Mouse (Mus musculus) lung, embryonic 16.5 days (tissue): Measurements from ENCODE around the gene Raly. TPM values are rescaled to one million over a fixed set of nuclear protein-coding genes. Genes with fewer than 3 reads are reported as not detected.

Experiments
- ATAC-seq: fragments of 200-750 bp; cut with Nextera tagmentation; 2 replicates; pipeline ENCODE4 v1.8.0; 2017; ENCODE audit warnings: low read depth, mild to moderate bottlenecking, moderate library complexity
- H3K27ac ChIP-seq: fragments of 300-500 bp; sonication (generic); 2 replicates; pipeline ENCODE4 v1.5.1; 2014; ENCODE audit warnings: mild to moderate bottlenecking, control low read depth, low read length
- H3K27me3 ChIP-seq: fragments of 300-500 bp; sonication (generic); 2 replicates; pipeline ENCODE4 v1.6.1; 2014; ENCODE audit warnings: low read depth, low read length, mixed read lengths; ENCODE audit not compliant: control insufficient read depth, insufficient read depth
- H3K36me3 ChIP-seq: fragments of 300-500 bp; sonication (generic); 2 replicates; pipeline ENCODE4 v1.6.1; 2014; ENCODE audit warnings: low read length; ENCODE audit not compliant: control insufficient read depth, insufficient read depth
- H3K4me1 ChIP-seq: fragments of 300-500 bp; sonication (generic); replicated peaks from 2 replicates; pipeline ENCODE4 v1.6.1; 2014; ENCODE audit warnings: low read length, mixed read lengths; ENCODE audit not compliant: control insufficient read depth, insufficient read depth
- H3K4me2 ChIP-seq: fragments of 300-500 bp; sonication (generic); 2 replicates; pipeline ENCODE4 v1.6.1; 2014; ENCODE audit warnings: low read depth, low read length, control low read depth
- H3K4me3 ChIP-seq: fragments of 300-500 bp; sonication (generic); 2 replicates; pipeline ENCODE4 v1.5.1; 2014; ENCODE audit warnings: mild to moderate bottlenecking, low read length, control low read depth
- H3K9ac ChIP-seq: fragments of 300-500 bp; sonication (generic); 2 replicates; pipeline ENCODE4 v1.6.1; 2014; ENCODE audit warnings: low read length, control low read depth
- H3K9me3 ChIP-seq: fragments of 300-500 bp; sonication (generic); 2 replicates; pipeline ENCODE4 v1.6.1; 2016; ENCODE audit warnings: low read length; ENCODE audit not compliant: control insufficient read depth
- WGBS: fragments of 180-500 bp; shearing (Covaris S2); extraction: QIAGEN DNeasy Blood & Tissue Kit; methylation state at CpG from one replicate; pipeline ENCODE4 v1.1.7; 2014; 5-methylcytosine and 5-hydroxymethylcytosine counted together
- polyA plus RNA-seq: library from polyadenylated mRNA; unstranded; fragments of >200 nt; fragmentation: Nextera tagmentation; extraction: Ambion mirVana; gene quantifications from 2 replicates; pipeline ENCODE4 v1.2.1, GENCODE M21; 2015

Raly gene
- polyA plus RNA-seq, 1 experiment from 2014 or later: 43.4 TPM

- Histone ChIP-seq H3K9ac (peak overlapping the region; percentile 98), H3K36me3 (no peaks in the 10 kb centered on the region), H3K4me3 (peak overlapping the region; percentile 83), H3K4me1 (peaks cover 28% of the 10 kb centered on the region), H3K9me3 (no peaks in the 10 kb centered on the region), H3K27ac (peak overlapping the region; percentile 99), H3K4me2 (peak overlapping the region; percentile 74), H3K27me3 (no peaks in the 10 kb centered on the region)
- under 1% methylated on average over 54 of the region's 67 CpGs for WGBS
- ATAC-seq: peak; percentile 45
Measured at GRCm38 (mm10) chr2:154791661-154792642, 1.1 kb downstream of the Raly start.

GRCm38 (mm10) chr2:154803372-154803771 lies 12.5 kb downstream of the Raly start:
- WGBS: 62% methylated on average over 1 of the region's 1 CpGs
- Histone ChIP-seq H3K27me3 (no peaks in the 10 kb centered on the region), H3K9ac (no peak overlapping the region), H3K4me2 (no peak overlapping the region), H3K4me1 (peaks cover 14% of the 10 kb centered on the region), H3K9me3 (no peaks in the 10 kb centered on the region), H3K4me3 (no peak overlapping the region), H3K27ac (no peak overlapping the region), H3K36me3 (no peaks in the 10 kb centered on the region)
- ATAC-seq: peak; percentile 68; the same call in 1 of the 2 replicates

- Histone ChIP-seq H3K27ac (no peak overlapping the region), H3K9ac (no peak overlapping the region), H3K4me3 (no peak overlapping the region), H3K36me3 (no peaks in the 10 kb centered on the region), H3K4me2 (no peak overlapping the region), H3K4me1 (peaks cover 17% of the 10 kb centered on the region), H3K9me3 (no peaks in the 10 kb centered on the region), H3K27me3 (no peaks in the 10 kb centered on the region)
- WGBS: 40% methylated on average over 4 of the region's 4 CpGs
- no peak for ATAC-seq
Measured at GRCm38 (mm10) chr2:154803845-154804244, 12.9 kb downstream of the Raly start.

- peaks cover 31% of the 10 kb centered on the region for H3K4me1 ChIP-seq
- H3K9ac ChIP-seq: no peak overlapping the region
- no peak overlapping the region for H3K4me2 ChIP-seq
- no peaks in the 10 kb centered on the region for H3K36me3 ChIP-seq
- no peaks in the 10 kb centered on the region for H3K9me3 ChIP-seq
- H3K27me3 ChIP-seq: no peaks in the 10 kb centered on the region
- ATAC-seq: no peak
- no peak overlapping the region for H3K27ac ChIP-seq
- no peak overlapping the region for H3K4me3 ChIP-seq
- 34% methylated on average over 1 of the region's 1 CpGs for WGBS
Measured at GRCm38 (mm10) chr2:154807689-154808088, 16.8 kb downstream of the Raly start.

GRCm38 (mm10) chr2:154809107-154809762 lies 18.3 kb downstream of the Raly start:
- peak; percentile 85 for ATAC-seq
- H3K4me3 ChIP-seq: no peak overlapping the region
- no peak overlapping the region for H3K9ac ChIP-seq
- H3K4me1 ChIP-seq: peaks cover 31% of the 10 kb centered on the region
- no peaks in the 10 kb centered on the region for H3K36me3 ChIP-seq
- H3K9me3 ChIP-seq: no peaks in the 10 kb centered on the region
- no peaks in the 10 kb centered on the region for H3K27me3 ChIP-seq
- no peak overlapping the region; the same call in 1 of the 2 replicates for H3K27ac ChIP-seq
- no peak overlapping the region for H3K4me2 ChIP-seq
- WGBS: 45% methylated on average over 1 of the region's 1 CpGs

GRCm38 (mm10) chr2:154810821-154811220 lies 19.9 kb downstream of the Raly start:
- Histone ChIP-seq H3K4me1 (peaks cover 27% of the 10 kb centered on the region), H3K27ac (no peak overlapping the region)
- no peak for ATAC-seq

GRCm38 (mm10) chr2:154813426-154813825 lies 22.5 kb downstream of the Raly start:
- H3K27me3 ChIP-seq: no peaks in the 10 kb centered on the region
- no peaks in the 10 kb centered on the region for H3K36me3 ChIP-seq
- H3K9ac ChIP-seq: no peak overlapping the region
- H3K4me3 ChIP-seq: no peak overlapping the region
- no peak for ATAC-seq
- WGBS: 72% methylated on average over 2 of the region's 2 CpGs
- H3K9me3 ChIP-seq: no peaks in the 10 kb centered on the region
- H3K4me1 ChIP-seq: peaks cover 20% of the 10 kb centered on the region
- H3K27ac ChIP-seq: no peak overlapping the region
- no peak overlapping the region for H3K4me2 ChIP-seq

More at GRCm38 (mm10) chr2:154810821-154811220, 19.9 kb downstream of the Raly start:
- Histone ChIP-seq H3K9ac (no peak overlapping the region), H3K9me3 (no peaks in the 10 kb centered on the region), H3K4me2 (no peak overlapping the region), H3K36me3 (no peaks in the 10 kb centered on the region), H3K4me3 (no peak overlapping the region), H3K27me3 (no peaks in the 10 kb centered on the region)
- 38% methylated on average over 1 of the region's 1 CpGs for WGBS

- H3K9ac ChIP-seq: no peak overlapping the region
- peaks cover 10% of the 10 kb centered on the region for H3K4me1 ChIP-seq
- no peaks in the 10 kb centered on the region for H3K36me3 ChIP-seq
- WGBS: 56% methylated on average over 3 of the region's 3 CpGs
- no peak overlapping the region for H3K27ac ChIP-seq
- H3K9me3 ChIP-seq: no peaks in the 10 kb centered on the region
- no peak overlapping the region for H3K4me3 ChIP-seq
- ATAC-seq: no peak
- H3K27me3 ChIP-seq: no peaks in the 10 kb centered on the region
- H3K4me2 ChIP-seq: no peak overlapping the region
Measured at GRCm38 (mm10) chr2:154817089-154817488, 26.2 kb downstream of the Raly start.

GRCm38 (mm10) chr2:154817788-154818187 lies 26.9 kb downstream of the Raly start:
- Histone ChIP-seq H3K9me3 (no peaks in the 10 kb centered on the region), H3K27ac (no peak overlapping the region)
- 50% methylated on average over 1 of the region's 1 CpGs for WGBS

More at GRCm38 (mm10) chr2:154817788-154818187, 26.9 kb downstream of the Raly start:
- Histone ChIP-seq H3K4me1 (peaks cover 10% of the 10 kb centered on the region), H3K27me3 (no peaks in the 10 kb centered on the region), H3K36me3 (no peaks in the 10 kb centered on the region), H3K4me3 (no peak overlapping the region), H3K4me2 (no peak overlapping the region), H3K9ac (no peak overlapping the region)
- ATAC-seq: no peak
